Mouse (Mus musculus): ENCODE measurements at regions not wholly inside any gene's neighbourhood (a gene's known extent, or its start where the extent isn't known, plus 50 kb on each side); places are given as distances from the start of the nearest gene placed in this dataset.

DNA sequence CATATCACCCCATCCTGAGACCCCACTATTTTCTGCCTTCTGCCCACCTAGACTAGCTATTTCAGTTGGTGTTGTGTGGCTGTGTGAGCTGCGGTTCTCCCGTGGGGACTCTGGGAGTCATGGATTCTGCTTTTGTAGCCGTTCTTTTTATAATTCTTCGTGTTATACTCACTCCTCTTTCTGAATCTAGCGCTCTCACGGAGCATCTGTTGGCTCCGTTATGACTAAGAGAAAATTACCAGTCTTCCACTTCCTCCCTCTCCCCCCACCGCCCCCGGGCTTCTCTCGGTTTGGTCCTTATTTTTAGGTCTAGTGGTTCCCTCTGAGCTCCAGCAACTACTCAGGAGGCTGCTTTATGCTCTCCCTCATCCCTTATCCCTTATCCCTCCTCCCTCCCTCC is 85.6 kb downstream of the Diras2 start:
- no peak for DNase-seq

DNA sequence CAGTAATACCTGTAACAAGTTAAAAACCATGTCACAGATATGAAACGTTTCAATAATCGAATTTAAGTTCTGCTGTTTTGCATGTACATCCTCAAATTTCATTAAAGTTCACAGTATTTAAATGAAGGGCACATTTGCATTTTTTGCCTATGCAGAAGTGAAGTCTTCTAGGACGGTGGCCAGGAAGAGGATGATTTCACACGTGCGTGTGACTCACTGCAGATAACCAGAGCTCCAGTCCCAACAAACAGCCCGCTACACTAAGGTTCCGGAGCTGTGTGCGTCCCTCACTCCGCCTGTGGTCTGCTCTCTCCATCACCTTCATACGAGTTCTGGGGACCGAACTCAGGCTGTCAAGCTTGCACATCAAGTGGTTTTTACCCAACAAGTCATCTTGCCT is 82.2 kb downstream of the Diras2 start:
- no peak for DNase-seq

DNA sequence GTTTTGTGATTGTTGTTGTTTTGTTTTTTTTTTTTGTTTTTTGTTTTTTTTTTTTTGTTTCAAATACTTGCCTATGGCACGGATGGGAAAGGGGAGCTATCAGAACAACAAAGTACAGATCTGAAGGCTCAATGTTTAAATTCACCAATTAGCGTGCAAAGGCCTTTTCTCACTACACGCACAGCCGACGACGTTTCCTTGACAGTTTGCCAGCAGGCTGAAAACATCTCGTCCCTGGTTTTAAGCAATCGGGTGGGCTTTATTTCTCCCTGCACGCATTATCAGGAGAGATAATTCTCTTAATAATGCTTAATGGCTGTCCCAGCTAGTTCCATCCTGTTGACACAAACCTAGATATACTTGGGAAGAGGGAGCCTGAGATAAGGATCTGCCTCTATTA is 79.6 kb downstream of the Diras2 start:
- DNase-seq: no peak

DNA sequence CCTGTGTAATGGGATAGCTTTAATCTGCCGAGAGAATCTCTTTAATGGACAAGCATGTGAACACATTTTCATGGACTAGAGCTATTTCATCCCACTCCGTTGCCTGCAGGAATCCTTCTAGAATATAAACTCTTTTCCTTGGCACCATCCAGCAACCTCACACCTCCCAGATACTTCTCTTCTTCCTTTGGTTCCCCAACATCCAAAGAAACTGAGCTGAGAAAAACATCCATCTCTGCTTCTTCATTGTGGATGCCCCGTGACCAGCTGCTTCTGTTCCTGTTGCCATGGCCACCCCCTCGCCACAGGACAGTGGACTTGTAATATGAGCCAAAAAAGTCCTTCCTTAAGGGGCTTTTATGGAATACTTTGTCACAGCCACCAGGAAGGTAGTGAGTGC is 78.8 kb downstream of the Diras2 start:
- DNase-seq: no peak

Data from retina, postnatal 1 day (tissue).